19 mouse cellular contexts compared by ENCODE assay signal in genomic region chr12:113360032-113360431, GRCm38 (mm10).
"Had no signal": no experiment of that assay in that cellular context is flagged by ENCODE, and none has a peak within 500 bp of the region (broad histone marks: within the 10 kb centered on the region; RNA-seq: fewer than 3 reads in every experiment).

No protein-coding gene starts in this region.

- H3K4me1 ChIP-seq: midbrain, embryonic 10.5 days; midbrain, embryonic 12.5 days; neural tube, embryonic 13.5 days; neural tube, embryonic 15.5 days had no signal

- ATAC-seq: midbrain, embryonic 16.5 days had no signal

- H3K9me3 ChIP-seq: neural tube, embryonic 13.5 days; neural tube, embryonic 15.5 days had no signal

- H3K9ac ChIP-seq: lung, embryonic 14.5 days; midbrain, embryonic 12.5 days; neural tube, embryonic 13.5 days; neural tube, embryonic 15.5 days had no signal

- H3K4me2 ChIP-seq: lung, embryonic 14.5 days; midbrain, embryonic 12.5 days; neural tube, embryonic 13.5 days; neural tube, embryonic 15.5 days had no signal

- H3K27ac ChIP-seq: midbrain, embryonic 10.5 days; midbrain, embryonic 12.5 days; neural tube, embryonic 13.5 days; neural tube, embryonic 15.5 days had no signal

- DNase-seq: lung, adult 18-20 months; lung, embryonic 14.5 days; lung, postnatal 10 days; lung, postnatal 4 days; midbrain, embryonic 14.5 days; retina, postnatal 1 day; right cerebral cortex, adult 18-20 months; right cerebral cortex, postnatal 25 days; right cerebral cortex, postnatal 4 days; spleen, adult 18-20 months; thymus, adult 18-20 months; thymus, postnatal 14 days; thymus, postnatal 36 days had no signal

- H3K4me3 ChIP-seq: midbrain, embryonic 10.5 days; midbrain, embryonic 12.5 days; myocyte; neural tube, embryonic 13.5 days; neural tube, embryonic 15.5 days had no signal

- H3K27me3 ChIP-seq: midbrain, embryonic 12.5 days; neural tube, embryonic 13.5 days; neural tube, embryonic 15.5 days had no signal

- H3K36me3 ChIP-seq: midbrain, embryonic 10.5 days; midbrain, embryonic 12.5 days; neural tube, embryonic 13.5 days; neural tube, embryonic 15.5 days had no signal
